Mouse (Mus musculus): Measurements from ENCODE around the gene Tmem131. TPM values are rescaled to one million over a fixed set of nuclear protein-coding genes. Genes with fewer than 3 reads are reported as not detected.
"Not testable (repeated sequence)": the region's sequence is repeated elsewhere in the genome, so short reads cannot be mapped to it uniquely, and the experiment has no call there.

Gene Tmem131
- polyA plus RNA-seq, 1 experiment from 2014 or later: 6.5 TPM

- Histone ChIP-seq H3K36me3 (peaks cover 87% of the 10 kb centered on the region), H3K4me2 (no peak overlapping the region), H3K4me1 (replicated peaks) (no peaks in the 10 kb centered on the region), H3K9ac (no peak overlapping the region), H3K9me3 (replicated peaks) (no peaks in the 10 kb centered on the region), H3K27me3 (no peaks in the 10 kb centered on the region), H3K4me3 (replicated peaks) (no peak overlapping the region), H3K27ac (no peak overlapping the region)
- DNase-seq: no peak
- 89% methylated on average over 5 of the region's 5 CpGs for WGBS (ENCODE audit: insufficient replicate concordance)
- no peak for ATAC-seq (ENCODE audit: low read depth)
Observed at GRCm38 (mm10) chr1:36824356-36824755, 119.1 kb downstream of the Tmem131 start.

GRCm38 (mm10) chr1:36821918-36822317, 121.5 kb downstream of the Tmem131 start:
- not testable (repeated sequence) for H3K27me3 ChIP-seq; H3K4me1 ChIP-seq (replicated peaks); H3K4me2 ChIP-seq; DNase-seq; H3K9me3 ChIP-seq (replicated peaks); H3K4me3 ChIP-seq (replicated peaks); H3K27ac ChIP-seq; H3K9ac ChIP-seq; ATAC-seq (ENCODE audit: low read depth)
- 81% methylated on average over 4 of the region's 4 CpGs for WGBS (ENCODE audit: insufficient replicate concordance)
- H3K36me3 ChIP-seq: peaks cover 94% of the 10 kb centered on the region

- Histone ChIP-seq H3K27ac (no peak overlapping the region), H3K9ac (no peak overlapping the region), H3K27me3 (no peaks in the 10 kb centered on the region), H3K4me3 (replicated peaks) (no peak overlapping the region), H3K4me2 (no peak overlapping the region), H3K9me3 (replicated peaks) (no peaks in the 10 kb centered on the region), H3K36me3 (peaks cover 98% of the 10 kb centered on the region), H3K4me1 (replicated peaks) (peaks cover 21% of the 10 kb centered on the region)
- DNase-seq (no peak), ATAC-seq (ENCODE audit: low read depth) (no peak)
- 74% methylated on average over 6 of the region's 6 CpGs for WGBS (ENCODE audit: insufficient replicate concordance)
Observed at GRCm38 (mm10) chr1:36815166-36815565, 128.3 kb downstream of the Tmem131 start.

- Histone ChIP-seq H3K4me2 (no peak overlapping the region), H3K4me1 (replicated peaks) (peaks cover 21% of the 10 kb centered on the region), H3K9me3 (replicated peaks) (no peaks in the 10 kb centered on the region), H3K9ac (no peak overlapping the region), H3K36me3 (peaks cover 98% of the 10 kb centered on the region), H3K27me3 (no peaks in the 10 kb centered on the region), H3K4me3 (replicated peaks) (no peak overlapping the region), H3K27ac (peak overlapping the region; percentile 41)
- DNase-seq (no peak), ATAC-seq (ENCODE audit: low read depth) (no peak)
- 68% methylated on average over 5 of the region's 5 CpGs for WGBS (ENCODE audit: insufficient replicate concordance)
Observed at GRCm38 (mm10) chr1:36814271-36814903, 129.1 kb downstream of the Tmem131 start.

GRCm38 (mm10) chr1:36813415-36813814, 130.1 kb downstream of the Tmem131 start:
- Histone ChIP-seq H3K4me2 (no peak overlapping the region), H3K27ac (no peak overlapping the region), H3K9me3 (replicated peaks) (no peaks in the 10 kb centered on the region), H3K9ac (no peak overlapping the region), H3K27me3 (no peaks in the 10 kb centered on the region), H3K4me3 (replicated peaks) (no peak overlapping the region), H3K36me3 (peaks cover 98% of the 10 kb centered on the region), H3K4me1 (replicated peaks) (peaks cover 21% of the 10 kb centered on the region)
- WGBS (ENCODE audit: insufficient replicate concordance): 17% methylated on average over 7 of the region's 7 CpGs
- DNase-seq: peak; percentile 23
- ATAC-seq (ENCODE audit: low read depth): peak; percentile 88

- ATAC-seq (ENCODE audit: low read depth) (no peak), DNase-seq (no peak)
- Histone ChIP-seq H3K4me1 (replicated peaks) (peaks cover 21% of the 10 kb centered on the region), H3K9me3 (replicated peaks) (no peaks in the 10 kb centered on the region), H3K4me2 (no peak overlapping the region), H3K4me3 (replicated peaks) (no peak overlapping the region), H3K27me3 (no peaks in the 10 kb centered on the region), H3K27ac (no peak overlapping the region), H3K36me3 (peaks cover 98% of the 10 kb centered on the region), H3K9ac (no peak overlapping the region)
- WGBS (ENCODE audit: insufficient replicate concordance): 92% methylated on average over 7 of the region's 7 CpGs
Observed at GRCm38 (mm10) chr1:36811806-36812205, 131.7 kb downstream of the Tmem131 start.

GRCm38 (mm10) chr1:36807782-36808565, 135.5 kb downstream of the Tmem131 start:
- H3K4me2 ChIP-seq: no peak overlapping the region
- 80% methylated on average over 14 of the region's 14 CpGs for WGBS (ENCODE audit: insufficient replicate concordance)
- ATAC-seq (ENCODE audit: low read depth) (peak; percentile 61), DNase-seq (no peak)
- H3K4me1 ChIP-seq (replicated peaks): no peaks in the 10 kb centered on the region
- no peak overlapping the region for H3K9ac ChIP-seq
- no peak overlapping the region for H3K27ac ChIP-seq
- H3K9me3 ChIP-seq (replicated peaks): no peaks in the 10 kb centered on the region
- peaks cover 100% of the 10 kb centered on the region for H3K36me3 ChIP-seq
- no peaks in the 10 kb centered on the region for H3K27me3 ChIP-seq
- no peak overlapping the region for H3K4me3 ChIP-seq (replicated peaks)

GRCm38 (mm10) chr1:36807086-36807485, 136.4 kb downstream of the Tmem131 start:
- 70% methylated on average over 1 of the region's 1 CpGs for WGBS (ENCODE audit: insufficient replicate concordance)
- ATAC-seq (ENCODE audit: low read depth) (no peak), DNase-seq (no peak)
- Histone ChIP-seq H3K9ac (no peak overlapping the region), H3K27me3 (no peaks in the 10 kb centered on the region), H3K4me2 (no peak overlapping the region), H3K36me3 (peaks cover 96% of the 10 kb centered on the region), H3K4me3 (replicated peaks) (no peak overlapping the region), H3K27ac (no peak overlapping the region), H3K4me1 (replicated peaks) (no peaks in the 10 kb centered on the region), H3K9me3 (replicated peaks) (no peaks in the 10 kb centered on the region)

- H3K4me1 ChIP-seq (replicated peaks): no peaks in the 10 kb centered on the region
- H3K4me3 ChIP-seq (replicated peaks): no peak overlapping the region
- H3K27me3 ChIP-seq: no peaks in the 10 kb centered on the region
- H3K27ac ChIP-seq: no peak overlapping the region
- no peaks in the 10 kb centered on the region for H3K9me3 ChIP-seq (replicated peaks)
- DNase-seq: no peak
- peaks cover 96% of the 10 kb centered on the region for H3K36me3 ChIP-seq
- 90% methylated on average over 7 of the region's 7 CpGs for WGBS (ENCODE audit: insufficient replicate concordance)
- no peak overlapping the region for H3K4me2 ChIP-seq
- ATAC-seq (ENCODE audit: low read depth): no peak
- no peak overlapping the region for H3K9ac ChIP-seq
Observed at GRCm38 (mm10) chr1:36806181-36806905, 137.1 kb downstream of the Tmem131 start.

GRCm38 (mm10) chr1:36804833-36805232, 138.6 kb downstream of the Tmem131 start:
- Histone ChIP-seq H3K4me3 (replicated peaks) (no peak overlapping the region), H3K9ac (no peak overlapping the region), H3K36me3 (peaks cover 95% of the 10 kb centered on the region), H3K27ac (no peak overlapping the region), H3K4me1 (replicated peaks) (no peaks in the 10 kb centered on the region), H3K27me3 (no peaks in the 10 kb centered on the region), H3K4me2 (no peak overlapping the region), H3K9me3 (replicated peaks) (no peaks in the 10 kb centered on the region)
- DNase-seq: no peak
- no peak for ATAC-seq (ENCODE audit: low read depth)
- WGBS (ENCODE audit: insufficient replicate concordance): 94% methylated on average over 4 of the region's 4 CpGs

- Histone ChIP-seq H3K9me3 (replicated peaks) (no peaks in the 10 kb centered on the region), H3K4me3 (replicated peaks) (no peak overlapping the region), H3K4me2 (no peak overlapping the region), H3K4me1 (replicated peaks) (no peaks in the 10 kb centered on the region), H3K9ac (no peak overlapping the region), H3K36me3 (peaks cover 95% of the 10 kb centered on the region), H3K27me3 (no peaks in the 10 kb centered on the region), H3K27ac (no peak overlapping the region)
- no peak for DNase-seq
- WGBS (ENCODE audit: insufficient replicate concordance): 87% methylated on average over 9 of the region's 9 CpGs
- no peak for ATAC-seq (ENCODE audit: low read depth)
Observed at GRCm38 (mm10) chr1:36804259-36804658, 139.2 kb downstream of the Tmem131 start.

All from liver, embryonic 13.5 days (tissue).